Mouse (Mus musculus) intestine, embryonic 15.5 days (tissue): Measurements from ENCODE around the gene Rps27l. TPM values are rescaled to one million over a fixed set of nuclear protein-coding genes. Genes with fewer than 3 reads are reported as not detected.

Source experiments
- ATAC-seq: fragments of 200-750 bp; cut with Nextera tagmentation; 2 replicates; pipeline ENCODE4 v1.8.0; 2017; ENCODE audit warnings: moderate TSS enrichment, moderate library complexity
- H3K27ac ChIP-seq: fragments of 300-500 bp; sonication (generic); 2 replicates; pipeline ENCODE4 v1.5.1; 2015; ENCODE audit warnings: mild to moderate bottlenecking, inconsistent platforms
- H3K27me3 ChIP-seq: fragments of 300-500 bp; sonication (generic); replicated peaks from 2 replicates; pipeline ENCODE4 v1.6.1; 2015; ENCODE audit warnings: inconsistent platforms
- H3K36me3 ChIP-seq: fragments of 300-500 bp; sonication (generic); 2 replicates; pipeline ENCODE4 v1.6.1; 2015; ENCODE audit warnings: inconsistent platforms
- H3K4me1 ChIP-seq: fragments of 300-500 bp; sonication (generic); replicated peaks from 2 replicates; pipeline ENCODE4 v1.6.1; 2015; ENCODE audit warnings: inconsistent platforms
- H3K4me2 ChIP-seq: fragments of 300-500 bp; sonication (generic); replicated peaks from 2 replicates; pipeline ENCODE4 v1.6.1; 2015; ENCODE audit warnings: mild to moderate bottlenecking, inconsistent platforms
- H3K4me3 ChIP-seq: fragments of 300-500 bp; sonication (generic); replicated peaks from 2 replicates; pipeline ENCODE4 v1.5.1; 2015; ENCODE audit warnings: inconsistent platforms
- H3K9ac ChIP-seq: fragments of 300-500 bp; sonication (generic); 2 replicates; pipeline ENCODE4 v1.6.1; 2015; ENCODE audit warnings: inconsistent platforms
- H3K9me3 ChIP-seq: fragments of 300-500 bp; sonication (generic); 2 replicates; pipeline ENCODE4 v1.6.1; 2016; ENCODE audit warnings: inconsistent platforms
- WGBS: fragments of 180-500 bp; shearing (Covaris S2); methylation state at CpG from one replicate; pipeline ENCODE4 v1.1.7; 2015; 5-methylcytosine and 5-hydroxymethylcytosine counted together
- polyA plus RNA-seq: library from polyadenylated mRNA; unstranded; fragments of >200 nt; fragmentation: Nextera tagmentation; extraction: Ambion mirVana; gene quantifications from 2 replicates; pipeline ENCODE4 v1.2.1, GENCODE M21; 2015

Gene Rps27l
- polyA plus RNA-seq, 1 experiment from 2014 or later = 881 TPM

GRCm38 (mm10) chr9:66914540-66914939, 31.3 kb upstream of the Rps27l start:
- Histone ChIP-seq H3K27me3 (no peaks in the 10 kb centered on the region), H3K27ac (no peak overlapping the region), H3K4me1 (peaks cover 19% of the 10 kb centered on the region)

GRCm38 (mm10) chr9:66915401-66915800, 30.5 kb upstream of the Rps27l start:
- peaks cover 15% of the 10 kb centered on the region for H3K4me1 ChIP-seq
- H3K27me3 ChIP-seq = no peaks in the 10 kb centered on the region
- no peaks in the 10 kb centered on the region for H3K9me3 ChIP-seq
- ATAC-seq = no peak
- no peak overlapping the region for H3K4me3 ChIP-seq
- no peak overlapping the region for H3K4me2 ChIP-seq
- WGBS = 60% methylated on average over 5 of the region's 5 CpGs
- H3K9ac ChIP-seq = no peak overlapping the region
- H3K36me3 ChIP-seq = no peaks in the 10 kb centered on the region
- H3K27ac ChIP-seq = no peak overlapping the region

More at GRCm38 (mm10) chr9:66914540-66914939, 31.3 kb upstream of the Rps27l start:
- Histone ChIP-seq H3K4me3 (no peak overlapping the region), H3K9me3 (no peaks in the 10 kb centered on the region), H3K36me3 (no peaks in the 10 kb centered on the region), H3K4me2 (no peak overlapping the region), H3K9ac (no peak overlapping the region)
- ATAC-seq = no peak
- 69% methylated on average over 3 of the region's 3 CpGs for WGBS

GRCm38 (mm10) chr9:66915869-66916785, 29.8 kb upstream of the Rps27l start:
- Histone ChIP-seq H3K27ac (no peak overlapping the region), H3K9ac (no peak overlapping the region), H3K4me1 (peaks cover 15% of the 10 kb centered on the region), H3K36me3 (no peaks in the 10 kb centered on the region), H3K27me3 (no peaks in the 10 kb centered on the region), H3K4me2 (no peak overlapping the region), H3K4me3 (no peak overlapping the region), H3K9me3 (no peaks in the 10 kb centered on the region)
- no peak for ATAC-seq
- WGBS = 76% methylated on average over 9 of the region's 9 CpGs

- H3K9me3 ChIP-seq = no peaks in the 10 kb centered on the region
- H3K4me1 ChIP-seq = peaks cover 15% of the 10 kb centered on the region
- WGBS = 85% methylated on average over 8 of the region's 8 CpGs
- H3K4me3 ChIP-seq = no peak overlapping the region
- no peak overlapping the region for H3K9ac ChIP-seq
- H3K27me3 ChIP-seq = no peaks in the 10 kb centered on the region
- no peak for ATAC-seq
- no peak overlapping the region for H3K27ac ChIP-seq
- H3K36me3 ChIP-seq = no peaks in the 10 kb centered on the region
- no peak overlapping the region for H3K4me2 ChIP-seq
These were observed 28.5 kb upstream of the Rps27l start for GRCm38 (mm10) chr9:66917216-66917891.

GRCm38 (mm10) chr9:66917892-66918255, 28.0 kb upstream of the Rps27l start:
- no peak for ATAC-seq
- 84% methylated on average over 1 of the region's 1 CpGs for WGBS
- Histone ChIP-seq H3K27me3 (no peaks in the 10 kb centered on the region), H3K9ac (no peak overlapping the region), H3K4me3 (no peak overlapping the region), H3K36me3 (no peaks in the 10 kb centered on the region), H3K4me2 (peak overlapping the region; percentile 78), H3K4me1 (peaks cover 15% of the 10 kb centered on the region), H3K27ac (no peak overlapping the region), H3K9me3 (no peaks in the 10 kb centered on the region)

GRCm38 (mm10) chr9:66918672-66919330, 27.1 kb upstream of the Rps27l start:
- no peaks in the 10 kb centered on the region for H3K27me3 ChIP-seq
- no peaks in the 10 kb centered on the region for H3K9me3 ChIP-seq
- peak overlapping the region; percentile 78 for H3K4me2 ChIP-seq
- no peaks in the 10 kb centered on the region for H3K36me3 ChIP-seq
- peaks cover 12% of the 10 kb centered on the region for H3K4me1 ChIP-seq
- peak overlapping the region; percentile 85 for H3K4me3 ChIP-seq
- ATAC-seq = no peak
- H3K27ac ChIP-seq = peak overlapping the region; percentile 92
- WGBS = 2% methylated on average over 27 of the region's 27 CpGs
- H3K9ac ChIP-seq = peak overlapping the region; percentile 90

- Histone ChIP-seq H3K27ac (peak within 1 kb of the TSS; percentile 92), H3K36me3 (no peaks in the 10 kb centered on the region), H3K9ac (peak within 1 kb of the TSS; percentile 90), H3K4me2 (peak within 1 kb of the TSS; percentile 79), H3K9me3 (no peaks in the 10 kb centered on the region), H3K4me1 (peaks cover 12% of the 10 kb centered on the region), H3K27me3 (no peaks in the 10 kb centered on the region), H3K4me3 (peak within 1 kb of the TSS; percentile 85)
- ATAC-seq = peak; percentile 99
- under 1% methylated on average over 49 of the region's 49 CpGs for WGBS
These were observed 26.4 kb upstream of the Rps27l start, which contains the start of gene Rab8b for GRCm38 (mm10) chr9:66919382-66919971. Gene Rab8b (minus strand): TSS chr9:66919687.

GRCm38 (mm10) chr9:66919981-66920380, 25.9 kb upstream of the Rps27l start:
- peak; percentile 39 for ATAC-seq
- Histone ChIP-seq H3K4me2 (peak overlapping the region; percentile 79), H3K36me3 (no peaks in the 10 kb centered on the region), H3K4me1 (peaks cover 12% of the 10 kb centered on the region), H3K27me3 (no peaks in the 10 kb centered on the region), H3K27ac (peak overlapping the region; percentile 92), H3K4me3 (peak overlapping the region; percentile 85), H3K9me3 (no peaks in the 10 kb centered on the region), H3K9ac (peak overlapping the region; percentile 90; the same call in 1 of the 2 replicates)
- under 1% methylated on average over 14 of the region's 14 CpGs for WGBS

GRCm38 (mm10) chr9:66920488-66921279, 25.2 kb upstream of the Rps27l start:
- H3K4me3 ChIP-seq = no peak overlapping the region

GRCm38 (mm10) chr9:66922076-66922475, 23.8 kb upstream of the Rps27l start:
- H3K36me3 ChIP-seq = no peaks in the 10 kb centered on the region
- 100% methylated on average over 1 of the region's 1 CpGs for WGBS
- H3K9me3 ChIP-seq = no peaks in the 10 kb centered on the region
- no peak overlapping the region for H3K9ac ChIP-seq
- no peak for ATAC-seq
- H3K27ac ChIP-seq = no peak overlapping the region
- peaks cover 7% of the 10 kb centered on the region; the same call in 1 of the 2 replicates for H3K4me1 ChIP-seq
- no peak overlapping the region for H3K4me2 ChIP-seq
- no peaks in the 10 kb centered on the region for H3K27me3 ChIP-seq
- H3K4me3 ChIP-seq = no peak overlapping the region

More at GRCm38 (mm10) chr9:66920488-66921279, 25.2 kb upstream of the Rps27l start:
- peak overlapping the region; percentile 79 for H3K4me2 ChIP-seq
- H3K9ac ChIP-seq = no peak overlapping the region
- no peak overlapping the region for H3K27ac ChIP-seq
- ATAC-seq = no peak
- no peaks in the 10 kb centered on the region for H3K9me3 ChIP-seq
- peaks cover 12% of the 10 kb centered on the region for H3K4me1 ChIP-seq
- 11% methylated on average over 6 of the region's 6 CpGs for WGBS
- H3K36me3 ChIP-seq = no peaks in the 10 kb centered on the region
- H3K27me3 ChIP-seq = no peaks in the 10 kb centered on the region

- no peak for ATAC-seq
- no peaks in the 10 kb centered on the region for H3K36me3 ChIP-seq
- H3K27me3 ChIP-seq = no peaks in the 10 kb centered on the region
- no peaks in the 10 kb centered on the region for H3K4me1 ChIP-seq
- H3K4me2 ChIP-seq = no peak overlapping the region
- WGBS = 67% methylated on average over 3 of the region's 3 CpGs
- no peak overlapping the region for H3K9ac ChIP-seq
- H3K9me3 ChIP-seq = no peaks in the 10 kb centered on the region
- H3K4me3 ChIP-seq = no peak overlapping the region
- no peak overlapping the region for H3K27ac ChIP-seq
These were observed 20.0 kb upstream of the Rps27l start for GRCm38 (mm10) chr9:66925853-66926252.
